Mouse (Mus musculus) hindbrain, embryonic 12.5 days (tissue): ENCODE data around the gene Ptprc. TPM values are rescaled to one million over a fixed set of nuclear protein-coding genes. Genes with fewer than 3 reads are reported as not detected.

Source experiments
- ATAC-seq: fragments of 200-750 bp; cut with Nextera tagmentation; 2 replicates; pipeline ENCODE4 v1.8.0; 2017; ENCODE audit warnings: moderate TSS enrichment; ENCODE audit not compliant: low FRiP score
- H3K27ac ChIP-seq: fragments of 300-500 bp; sonication (generic); 2 replicates; pipeline ENCODE4 v1.5.1; 2016; ENCODE audit warnings: mild to moderate bottlenecking
- H3K27me3 ChIP-seq: fragments of 300-500 bp; sonication (generic); 2 replicates; pipeline ENCODE4 v1.6.1; 2016; ENCODE audit warnings: mild to moderate bottlenecking
- H3K36me3 ChIP-seq: fragments of 300-500 bp; sonication (generic); 2 replicates; pipeline ENCODE4 v1.6.1; 2016; ENCODE audit warnings: mild to moderate bottlenecking
- H3K4me1 ChIP-seq: fragments of 300-500 bp; sonication (generic); 2 replicates; pipeline ENCODE4 v1.6.1; 2016
- H3K4me2 ChIP-seq: fragments of 300-500 bp; sonication (generic); replicated peaks from 2 replicates; pipeline ENCODE4 v1.6.1; 2016; ENCODE audit warnings: mild to moderate bottlenecking
- H3K4me3 ChIP-seq: fragments of 300-500 bp; sonication (generic); 2 replicates; pipeline ENCODE4 v1.5.1; 2016; ENCODE audit warnings: mild to moderate bottlenecking
- H3K9ac ChIP-seq: fragments of 300-500 bp; sonication (generic); 2 replicates; pipeline ENCODE4 v1.6.1; 2016; ENCODE audit warnings: mild to moderate bottlenecking, moderate library complexity
- H3K9me3 ChIP-seq: fragments of 300-500 bp; sonication (generic); replicated peaks from 2 replicates; pipeline ENCODE4 v1.6.1; 2016; ENCODE audit warnings: mild to moderate bottlenecking
- WGBS: fragments of 180-500 bp; shearing (Covaris S2); methylation state at CpG from one replicate; pipeline ENCODE4 v1.1.7; 2016; 5-methylcytosine and 5-hydroxymethylcytosine counted together
- polyA plus RNA-seq: library from polyadenylated mRNA; unstranded; fragments of >200 nt; fragmentation: Nextera tagmentation; extraction: Ambion mirVana; gene quantifications from 2 replicates; pipeline ENCODE4 v1.2.1, GENCODE M21; 2016

Ptprc gene
- polyA plus RNA-seq, 1 experiment from 2014 or later, result 1.5 TPM

DNA sequence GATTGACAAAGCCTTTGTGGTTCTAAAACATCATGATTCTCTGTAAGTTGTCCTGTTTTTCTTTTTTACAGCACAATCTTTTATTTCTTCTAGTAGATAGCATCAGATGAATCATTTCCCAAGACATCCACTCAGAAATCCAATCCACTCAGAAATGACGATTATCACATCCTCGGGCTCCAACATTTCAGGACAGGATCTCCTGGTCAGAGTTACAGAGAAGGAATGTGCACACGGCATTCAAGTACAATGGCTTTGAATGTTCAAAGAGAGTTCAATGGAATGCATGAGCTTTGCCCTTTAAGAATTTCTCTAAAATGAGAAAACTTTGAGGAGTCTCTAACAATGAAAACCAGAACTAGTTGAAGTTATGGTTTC, 152.6 kb downstream of the Ptprc start:
- ATAC-seq, result no peak
- Histone ChIP-seq H3K27me3 (no peaks in the 10 kb centered on the region), H3K9ac (no peak overlapping the region), H3K4me1 (peaks cover 15% of the 10 kb centered on the region), H3K4me2 (no peak overlapping the region), H3K27ac (peak overlapping the region; percentile 62; the same call in 1 of the 2 replicates), H3K36me3 (no peaks in the 10 kb centered on the region), H3K9me3 (no peaks in the 10 kb centered on the region), H3K4me3 (no peak overlapping the region)
- 8% methylated on average over 3 of the region's 3 CpGs for WGBS

DNA sequence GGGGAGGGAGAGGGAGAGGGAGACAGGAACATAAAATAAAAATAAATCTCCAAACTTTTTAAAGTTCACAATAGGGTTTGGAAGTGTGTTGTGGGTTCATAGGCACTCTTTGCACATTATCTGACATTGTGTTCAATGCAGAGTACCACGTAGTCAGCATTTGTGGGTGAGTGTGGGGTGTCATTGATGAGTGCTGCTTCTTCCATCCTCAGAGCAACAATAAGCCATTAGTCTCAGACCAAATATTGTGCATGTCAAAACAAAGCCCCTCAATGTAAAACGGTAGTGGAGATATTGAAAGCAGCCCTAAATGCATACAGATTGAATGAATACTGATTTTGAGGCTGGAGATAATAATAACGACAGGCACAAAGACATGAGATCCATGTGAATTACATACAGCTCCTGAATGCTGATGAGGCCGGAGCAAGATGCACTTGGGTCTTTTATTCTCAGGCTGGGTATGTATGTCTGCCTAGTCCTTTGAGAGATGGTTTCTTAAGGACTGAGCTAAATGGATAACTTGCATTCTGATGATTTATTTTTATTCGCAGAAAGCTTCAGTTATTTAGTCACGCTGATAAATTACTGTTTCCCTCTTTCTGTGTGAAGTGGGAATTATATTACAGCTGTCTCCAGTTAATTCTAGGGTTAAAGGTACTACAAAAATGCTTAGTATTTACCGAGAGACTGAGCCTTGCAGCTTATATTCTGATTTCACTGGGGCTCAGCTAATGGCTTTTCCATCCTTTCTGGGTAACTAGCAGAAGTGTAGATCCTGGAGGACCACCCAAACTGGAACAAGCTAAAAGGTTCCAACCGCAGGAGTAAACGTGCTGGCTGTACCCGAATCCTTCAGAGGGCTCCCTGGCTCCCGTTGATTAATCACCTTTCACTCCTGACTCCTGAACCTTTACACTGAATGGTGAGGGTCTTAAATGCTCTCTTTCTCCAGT, 153.3 kb downstream of the Ptprc start:
- H3K4me3 ChIP-seq, result no peak overlapping the region
- peak overlapping the region; percentile 62 for H3K27ac ChIP-seq
- no peak overlapping the region for H3K9ac ChIP-seq
- no peak overlapping the region for H3K4me2 ChIP-seq
- no peaks in the 10 kb centered on the region for H3K9me3 ChIP-seq
- no peaks in the 10 kb centered on the region for H3K27me3 ChIP-seq
- H3K4me1 ChIP-seq, result peaks cover 15% of the 10 kb centered on the region
- no peaks in the 10 kb centered on the region for H3K36me3 ChIP-seq
- WGBS, result 23% methylated on average over 11 of the region's 11 CpGs
- ATAC-seq, result peak; percentile 71

Other genes starting within 250 kb of the Ptprc start
- gene Atp6v1g3, start 98.0 kb upstream of the Ptprc start, polyA plus RNA-seq, result not detected in 2 replicates